Mouse (Mus musculus): ENCODE data around the gene Pex5l. TPM values are rescaled to one million over a fixed set of nuclear protein-coding genes. Genes with fewer than 3 reads are reported as not detected.

The Pex5l gene
- polyA plus RNA-seq, 1 experiment, result 113 TPM

DNA sequence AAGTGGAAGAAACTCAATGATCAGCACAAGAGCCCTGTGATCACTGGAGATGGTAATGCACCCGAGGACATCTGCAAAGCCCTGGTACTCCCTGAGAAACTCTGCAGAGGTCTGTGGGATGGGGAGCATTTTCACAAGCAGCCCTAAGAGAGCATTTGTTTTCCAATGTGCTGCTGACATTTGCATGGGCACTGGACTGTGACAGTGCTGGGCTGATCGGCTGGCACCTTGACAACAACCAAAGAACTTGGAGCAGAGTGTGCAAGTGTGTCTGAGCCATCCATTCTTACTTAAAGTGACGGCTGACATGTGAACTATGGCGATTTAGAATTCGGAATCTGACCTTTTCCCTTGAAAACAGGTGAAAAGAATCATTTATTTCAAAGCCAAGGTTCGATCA lies 49.4 kb downstream of the Pex5l start:
- H3K4me3 ChIP-seq (ENCODE audit: insufficient read depth, low read length), result no peak overlapping the region
- H3K4me1 ChIP-seq (ENCODE audit: control insufficient read depth, insufficient read depth, low read length), result peaks cover 5% of the 10 kb centered on the region
- TF ChIP-seq CTCF (IDR thresholded peaks at IDR 0.05; ENCODE audit: extremely low read depth, insufficient read depth, low read length) (no peak), POLR2A (IDR thresholded peaks at IDR 0.05; ENCODE audit: extremely low read depth, insufficient read depth, low read length) (no peak)
- H3K27ac ChIP-seq (ENCODE audit: insufficient read depth, low read length), result no peak overlapping the region

DNA sequence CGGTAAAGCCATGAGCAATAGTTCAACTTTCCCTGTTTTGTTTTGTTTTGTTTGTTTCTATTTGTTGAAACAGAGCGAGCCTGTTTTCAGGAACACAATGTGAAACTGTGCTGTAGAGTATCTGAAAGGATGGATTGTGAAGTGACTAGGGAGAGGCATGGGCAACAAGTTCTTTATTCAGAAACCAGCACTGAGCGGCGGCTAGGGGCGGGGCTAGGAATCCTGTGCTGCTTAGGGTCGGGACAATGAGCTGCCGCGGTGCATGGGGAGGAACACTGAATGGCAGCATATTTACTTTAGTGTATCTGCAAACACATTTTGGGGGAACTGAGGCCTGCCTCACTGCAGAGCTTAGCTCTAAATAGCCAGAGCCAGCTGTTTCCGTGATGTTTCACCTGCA lies 53.0 kb downstream of the Pex5l start:
- Histone ChIP-seq H3K4me1 (ENCODE audit: control insufficient read depth, insufficient read depth, low read length) (peaks cover 7% of the 10 kb centered on the region), H3K4me3 (ENCODE audit: insufficient read depth, low read length) (no peak overlapping the region), H3K27ac (ENCODE audit: insufficient read depth, low read length) (peak overlapping the region; percentile 69; the same call in 1 of the 2 replicates)
- no peak for TF ChIP-seq CTCF (IDR thresholded peaks at IDR 0.05; ENCODE audit: extremely low read depth, insufficient read depth, low read length)
- TF ChIP-seq POLR2A (IDR thresholded peaks at IDR 0.05; ENCODE audit: extremely low read depth, insufficient read depth, low read length), result no peak

GRCm38 (mm10) chr3:33089470-33089869 lies 53.6 kb downstream of the Pex5l start:
- Histone ChIP-seq H3K4me1 (ENCODE audit: control insufficient read depth, insufficient read depth, low read length) (peaks cover 9% of the 10 kb centered on the region), H3K4me3 (ENCODE audit: insufficient read depth, low read length) (no peak overlapping the region), H3K27ac (ENCODE audit: insufficient read depth, low read length) (peak overlapping the region; percentile 98)
- TF ChIP-seq CTCF (IDR thresholded peaks at IDR 0.05; ENCODE audit: extremely low read depth, insufficient read depth, low read length), result no peak
- TF ChIP-seq POLR2A (IDR thresholded peaks at IDR 0.05; ENCODE audit: extremely low read depth, insufficient read depth, low read length), result no peak

DNA sequence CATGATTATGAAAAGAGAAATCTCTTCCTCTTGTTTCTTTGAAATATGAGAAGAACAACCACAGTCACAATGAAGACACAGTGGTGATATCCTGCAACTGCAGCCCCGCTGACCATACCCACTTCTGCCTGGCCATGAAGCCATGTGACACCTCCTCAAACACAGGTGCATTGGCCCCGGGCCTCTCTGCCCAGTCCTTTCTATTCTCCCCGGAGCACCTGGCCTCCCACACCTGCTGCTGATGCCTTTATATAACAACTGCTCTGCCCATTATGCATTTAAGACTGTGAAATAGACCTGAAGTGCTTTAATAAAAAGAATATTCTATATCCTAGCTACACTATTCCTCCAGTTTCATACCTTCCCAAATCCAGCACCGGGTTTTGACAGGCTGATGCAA lies 54.8 kb downstream of the Pex5l start:
- Histone ChIP-seq H3K27ac (ENCODE audit: insufficient read depth, low read length) (peak overlapping the region; percentile 59; the same call in 1 of the 2 replicates), H3K4me3 (ENCODE audit: insufficient read depth, low read length) (no peak overlapping the region), H3K4me1 (ENCODE audit: control insufficient read depth, insufficient read depth, low read length) (peaks cover 9% of the 10 kb centered on the region)
- TF ChIP-seq POLR2A (IDR thresholded peaks at IDR 0.05; ENCODE audit: extremely low read depth, insufficient read depth, low read length) (no peak), CTCF (IDR thresholded peaks at IDR 0.05; ENCODE audit: extremely low read depth, insufficient read depth, low read length) (no peak)

- Histone ChIP-seq H3K4me3 (ENCODE audit: insufficient read depth, low read length) (no peak overlapping the region), H3K27ac (ENCODE audit: insufficient read depth, low read length) (peak overlapping the region; percentile 4; the same call in 1 of the 2 replicates), H3K4me1 (ENCODE audit: control insufficient read depth, insufficient read depth, low read length) (peaks cover 9% of the 10 kb centered on the region)
- TF ChIP-seq POLR2A (IDR thresholded peaks at IDR 0.05; ENCODE audit: extremely low read depth, insufficient read depth, low read length), result no peak
- no peak for TF ChIP-seq CTCF (IDR thresholded peaks at IDR 0.05; ENCODE audit: extremely low read depth, insufficient read depth, low read length)
Observed at GRCm38 (mm10) chr3:33082806-33083338, 60.2 kb downstream of the Pex5l start.

GRCm38 (mm10) chr3:33081793-33082192 lies 61.3 kb downstream of the Pex5l start:
- Histone ChIP-seq H3K4me1 (ENCODE audit: control insufficient read depth, insufficient read depth, low read length) (peaks cover 7% of the 10 kb centered on the region), H3K27ac (ENCODE audit: insufficient read depth, low read length) (peak overlapping the region; percentile 59), H3K4me3 (ENCODE audit: insufficient read depth, low read length) (0 out of 2 replicates have a peak overlapping the region, but pooled peaks have one; percentile 7)
- no peak for TF ChIP-seq POLR2A (IDR thresholded peaks at IDR 0.05; ENCODE audit: extremely low read depth, insufficient read depth, low read length)
- no peak for TF ChIP-seq CTCF (IDR thresholded peaks at IDR 0.05; ENCODE audit: extremely low read depth, insufficient read depth, low read length)

DNA sequence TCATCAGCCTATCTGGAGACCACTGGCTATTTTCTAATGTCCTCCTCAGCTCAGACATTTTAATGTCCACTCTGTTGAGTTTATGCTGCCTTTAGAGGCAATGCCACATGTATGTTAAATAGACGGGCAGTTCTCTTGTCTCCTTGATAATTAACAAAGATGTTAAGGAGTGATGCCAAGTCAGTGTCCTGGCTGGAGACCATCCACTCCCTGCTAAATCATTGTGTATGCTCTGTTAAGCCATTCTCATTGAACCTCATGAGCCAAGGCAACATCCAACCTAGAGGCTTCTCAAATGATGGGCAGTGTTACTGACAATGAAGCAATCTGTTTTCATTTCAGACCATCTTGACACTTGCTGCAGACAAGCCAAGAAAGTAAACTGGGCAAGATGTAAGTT lies 63.4 kb downstream of the Pex5l start:
- H3K27ac ChIP-seq (ENCODE audit: insufficient read depth, low read length), result no peak overlapping the region
- peaks cover 8% of the 10 kb centered on the region for H3K4me1 ChIP-seq (ENCODE audit: control insufficient read depth, insufficient read depth, low read length)
- TF ChIP-seq POLR2A (IDR thresholded peaks at IDR 0.05; ENCODE audit: extremely low read depth, insufficient read depth, low read length) (no peak), CTCF (IDR thresholded peaks at IDR 0.05; ENCODE audit: extremely low read depth, insufficient read depth, low read length) (no peak)

GRCm38 (mm10) chr3:33079171-33079570 lies 63.9 kb downstream of the Pex5l start:
- peaks cover 12% of the 10 kb centered on the region for H3K4me1 ChIP-seq (ENCODE audit: control insufficient read depth, insufficient read depth, low read length)
- no peak overlapping the region for H3K27ac ChIP-seq (ENCODE audit: insufficient read depth, low read length)
- TF ChIP-seq CTCF (IDR thresholded peaks at IDR 0.05; ENCODE audit: extremely low read depth, insufficient read depth, low read length) (no peak), POLR2A (IDR thresholded peaks at IDR 0.05; ENCODE audit: extremely low read depth, insufficient read depth, low read length) (no peak)
- H3K4me3 ChIP-seq (ENCODE audit: insufficient read depth, low read length), result no peak overlapping the region

More for the DNA sequence above, 63.4 kb downstream of the Pex5l start:
- no peak overlapping the region for H3K4me3 ChIP-seq (ENCODE audit: insufficient read depth, low read length)

- no peak overlapping the region for H3K4me3 ChIP-seq (ENCODE audit: insufficient read depth, low read length)
- TF ChIP-seq CTCF (IDR thresholded peaks at IDR 0.05; ENCODE audit: extremely low read depth, insufficient read depth, low read length) (no peak), POLR2A (IDR thresholded peaks at IDR 0.05; ENCODE audit: extremely low read depth, insufficient read depth, low read length) (no peak)
- peaks cover 12% of the 10 kb centered on the region for H3K4me1 ChIP-seq (ENCODE audit: control insufficient read depth, insufficient read depth, low read length)
- peak overlapping the region; percentile 40; the same call in 1 of the 2 replicates for H3K27ac ChIP-seq (ENCODE audit: insufficient read depth, low read length)
Observed at GRCm38 (mm10) chr3:33075696-33076095, 67.4 kb downstream of the Pex5l start.

DNA sequence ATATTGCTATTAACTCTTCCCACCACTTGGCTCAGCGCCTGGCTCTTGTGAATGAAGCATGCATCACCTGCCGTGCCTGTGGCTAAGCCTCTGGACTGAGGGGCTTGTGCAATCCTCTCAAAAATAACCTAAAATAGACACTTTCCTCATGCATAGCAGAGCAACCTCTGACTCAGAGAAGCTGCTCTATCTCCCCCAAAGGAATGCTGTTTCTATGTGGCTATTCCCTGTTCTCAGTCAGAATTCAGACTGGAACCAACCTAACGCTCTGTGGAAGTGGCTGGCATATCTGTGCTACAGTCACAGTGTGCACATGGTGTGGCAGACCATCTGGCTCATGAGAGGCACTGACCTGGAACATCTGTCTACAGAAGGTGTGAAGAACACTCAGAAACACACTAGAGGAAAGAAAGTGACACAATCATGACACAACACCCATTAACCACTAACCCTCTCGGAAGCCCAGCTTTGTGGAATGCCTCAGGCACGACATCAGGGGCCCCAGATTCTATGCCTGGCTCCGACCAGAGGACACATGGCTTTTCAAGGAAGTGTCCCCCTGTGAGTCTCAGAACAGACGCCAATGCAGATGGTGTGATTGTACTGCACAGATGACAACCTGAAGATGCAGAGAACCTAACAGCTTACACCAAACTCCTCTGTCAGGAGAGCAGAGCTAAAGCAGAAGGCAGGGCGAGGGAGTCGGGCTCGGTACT lies 68.6 kb downstream of the Pex5l start:
- Histone ChIP-seq H3K4me1 (ENCODE audit: control insufficient read depth, insufficient read depth, low read length) (peaks cover 11% of the 10 kb centered on the region), H3K4me3 (ENCODE audit: insufficient read depth, low read length) (no peak overlapping the region), H3K27ac (ENCODE audit: insufficient read depth, low read length) (peak overlapping the region; percentile 55)
- no peak for TF ChIP-seq CTCF (IDR thresholded peaks at IDR 0.05; ENCODE audit: extremely low read depth, insufficient read depth, low read length)
- no peak for TF ChIP-seq POLR2A (IDR thresholded peaks at IDR 0.05; ENCODE audit: extremely low read depth, insufficient read depth, low read length)

Data from cortical plate, adult 2 months (tissue).